Mouse (Mus musculus) heart, embryonic 14.5 days (tissue): ENCODE measurements around the gene C77080. TPM values are rescaled to one million over a fixed set of nuclear protein-coding genes. Genes with fewer than 3 reads are reported as not detected.

ENCODE experiments used
- ATAC-seq: fragments of 200-750 bp; cut with Nextera tagmentation; 2 replicates; pipeline ENCODE4 v1.8.0; 2017; ENCODE audit warnings: low read depth, moderate TSS enrichment; ENCODE audit not compliant: insufficient number of reproducible peaks, insufficient read depth, low FRiP score
- H3K27ac ChIP-seq, 2 experiments: fragments of 200-500 bp in 1 of 2; fragments of 300-500 bp in 1 of 2; sonication (generic) in 1 of 2; replicated peaks in 1 of 2; 2 replicates each; pipeline ENCODE4 v1.5.1; 2012 to 2014; ENCODE audit warnings: low read depth in 2 of 2, low read length in 2 of 2, control low read depth in 1 of 2, mild to moderate bottlenecking in 1 of 2, mixed read lengths in 1 of 2; ENCODE audit not compliant: control insufficient read depth in 1 of 2, insufficient read depth in 1 of 2
- H3K27me3 ChIP-seq: fragments of 300-500 bp; sonication (generic); 2 replicates; pipeline ENCODE4 v1.6.1; 2014; ENCODE audit warnings: mild to moderate bottlenecking, low read length, control low read depth; ENCODE audit not compliant: control insufficient read depth, insufficient read depth
- H3K36me3 ChIP-seq: fragments of 300-500 bp; sonication (generic); 2 replicates; pipeline ENCODE4 v1.6.1; 2014; ENCODE audit warnings: mild to moderate bottlenecking, control low read depth, low read length, mixed read lengths; ENCODE audit not compliant: control insufficient read depth, insufficient read depth
- H3K4me1 ChIP-seq, 2 experiments: fragments of 200-500 bp in 1 of 2; fragments of 300-500 bp in 1 of 2; sonication (generic) in 1 of 2; 2 replicates each; pipeline ENCODE4 v1.6.1; 2012 to 2014; ENCODE audit warnings: low read length in 2 of 2, control low read depth in 1 of 2, mixed read lengths in 1 of 2; ENCODE audit not compliant: control insufficient read depth in 2 of 2, insufficient read depth in 2 of 2
- H3K4me2 ChIP-seq: fragments of 300-500 bp; sonication (generic); 2 replicates; pipeline ENCODE4 v1.6.1; 2014; ENCODE audit warnings: mild to moderate bottlenecking, low read length
- H3K4me3 ChIP-seq, 2 experiments: fragments of 200-500 bp in 1 of 2; fragments of 300-500 bp in 1 of 2; sonication (generic) in 1 of 2; 2 replicates each; pipeline ENCODE4 v1.5.1; 2012 to 2014; ENCODE audit warnings: low read length in 2 of 2, mild to moderate bottlenecking in 2 of 2, control low read depth in 1 of 2, low read depth in 1 of 2, moderate library complexity in 1 of 2; ENCODE audit not compliant: control insufficient read depth in 1 of 2, insufficient read depth in 1 of 2
- H3K9ac ChIP-seq: fragments of 300-500 bp; sonication (generic); 2 replicates; pipeline ENCODE4 v1.6.1; 2014; ENCODE audit warnings: mild to moderate bottlenecking, low read length
- H3K9me3 ChIP-seq: fragments of 300-500 bp; sonication (generic); 2 replicates; pipeline ENCODE4 v1.6.1; 2016; ENCODE audit warnings: low read length, control low read depth; ENCODE audit not compliant: control insufficient read depth
- WGBS: fragments of 180-500 bp; shearing (Covaris S2); extraction: QIAGEN DNeasy Blood & Tissue Kit; methylation state at CpG from one replicate; pipeline ENCODE4 v1.1.7; 2014; 5-methylcytosine and 5-hydroxymethylcytosine counted together
- polyA plus RNA-seq: library from polyadenylated mRNA; unstranded; fragments of >200 nt; fragmentation: Nextera tagmentation; extraction: Ambion mirVana; gene quantifications from 2 replicates; pipeline ENCODE4 v1.2.1, GENCODE M21; 2014

Gene C77080
- polyA plus RNA-seq, 1 experiment from 2014 or later: 1.4 TPM

DNA sequence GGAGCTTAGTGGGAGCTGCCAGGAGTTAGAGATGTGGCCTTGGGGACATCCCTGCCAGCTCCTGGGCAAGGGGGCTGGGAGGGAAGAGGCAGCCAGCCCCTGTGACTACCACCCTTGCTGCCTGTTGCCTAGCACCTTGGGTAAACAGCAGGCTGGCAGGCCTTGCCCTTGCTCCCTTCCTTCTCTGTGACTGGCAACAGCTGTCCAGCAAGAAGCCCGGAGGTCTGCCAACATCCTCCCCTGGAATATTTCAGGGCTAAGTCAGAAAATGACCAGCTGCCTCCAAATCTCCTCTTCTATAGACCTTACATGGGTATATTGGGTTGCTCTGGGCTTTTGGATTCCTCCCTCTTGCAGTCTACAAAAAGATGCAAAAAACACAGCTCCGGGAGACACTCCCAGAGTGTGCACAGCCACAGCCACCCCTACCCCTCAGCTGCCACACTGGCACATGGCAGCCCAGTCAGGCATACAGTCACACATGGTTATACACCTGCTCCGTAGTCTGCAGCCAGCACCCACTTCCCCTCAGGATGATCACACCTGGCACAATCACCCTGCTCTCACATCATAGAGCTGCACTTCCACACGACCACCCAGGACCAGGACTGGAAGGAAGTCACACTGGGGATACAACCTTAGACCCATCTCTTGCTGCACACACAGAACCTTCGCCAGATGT lies 24.9 kb upstream of the C77080 start:
- Histone ChIP-seq H3K9ac (no peak overlapping the region; the same call in 1 of the 2 replicates), H3K4me3 (peak overlapping the region; percentile 54 to 56; a peak in 2 of 4 replicates), H3K27me3 (peaks cover 13% of the 10 kb centered on the region), H3K4me2 (peak overlapping the region; percentile 99), H3K9me3 (no peaks in the 10 kb centered on the region), H3K4me1 (peaks cover 6 to 12% of the 10 kb centered on the region in 2 experiments; a peak in 3 of 4 replicates), H3K36me3 (no peaks in the 10 kb centered on the region), H3K27ac (no peak overlapping the region)
- WGBS: 55% methylated on average over 5 of the region's 5 CpGs
- no peak for ATAC-seq

DNA sequence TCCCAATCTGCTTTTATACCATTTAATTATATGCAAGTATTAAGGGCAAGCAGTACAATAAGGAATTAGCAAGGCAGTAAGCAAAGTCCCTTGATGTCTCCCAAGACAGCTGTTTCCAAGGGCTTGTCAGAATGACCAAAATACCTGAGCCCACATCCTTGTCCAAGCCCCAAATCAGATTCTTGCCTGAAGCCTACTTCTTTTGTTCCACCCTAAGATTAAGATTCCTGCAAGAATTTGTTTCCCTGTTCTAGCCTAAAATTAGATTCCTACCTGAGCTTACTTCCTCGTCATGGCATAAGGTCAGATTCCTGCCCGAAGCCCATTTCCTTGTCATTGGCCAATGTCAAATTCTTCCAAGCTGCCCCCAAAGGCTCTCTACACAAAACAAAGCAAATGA lies 23.5 kb upstream of the C77080 start:
- Histone ChIP-seq H3K9me3 (no peaks in the 10 kb centered on the region), H3K4me3 (no peak overlapping the region), H3K27me3 (peaks cover 13% of the 10 kb centered on the region), H3K9ac (no peak overlapping the region), H3K4me1 (peaks cover 6 to 12% of the 10 kb centered on the region in 2 experiments; a peak in 3 of 4 replicates), H3K27ac (no peak overlapping the region), H3K4me2 (no peak overlapping the region), H3K36me3 (no peaks in the 10 kb centered on the region)
- 72% methylated on average over 2 of the region's 2 CpGs for WGBS
- no peak for ATAC-seq

- Histone ChIP-seq H3K4me3 (no peak overlapping the region), H3K36me3 (no peaks in the 10 kb centered on the region), H3K4me1 (peaks cover 6 to 12% of the 10 kb centered on the region in 2 experiments; a peak in 3 of 4 replicates), H3K9me3 (no peaks in the 10 kb centered on the region), H3K4me2 (no peak overlapping the region), H3K27me3 (peaks cover 13% of the 10 kb centered on the region), H3K9ac (no peak overlapping the region), H3K27ac (no peak overlapping the region)
- no peak for ATAC-seq
- 86% methylated on average over 5 of the region's 5 CpGs for WGBS
These were observed 22.0 kb upstream of the C77080 start for GRCm38 (mm10) chr4:129283226-129283625.

DNA sequence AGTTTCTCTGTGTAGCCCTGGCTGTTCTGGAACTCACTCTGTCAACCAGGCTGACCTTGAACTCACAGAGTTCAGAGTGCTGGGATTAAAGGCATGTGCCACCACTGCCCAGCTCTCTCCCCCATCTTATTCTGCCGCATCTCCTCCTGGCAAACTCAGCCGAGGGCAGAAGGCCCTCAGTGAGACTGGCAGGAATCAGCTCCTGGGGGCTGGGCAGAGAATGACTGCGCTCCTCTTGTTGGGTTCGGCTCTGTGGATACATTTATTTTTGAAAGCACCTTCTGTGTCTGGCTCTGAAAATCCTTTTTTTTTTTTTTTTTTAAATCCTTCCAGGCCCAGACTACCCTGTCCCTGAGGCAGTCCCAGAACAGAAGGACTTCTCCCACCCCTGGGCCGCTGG lies 21.6 kb upstream of the C77080 start:
- Histone ChIP-seq H3K4me2 (no peak overlapping the region), H3K27me3 (peaks cover 13% of the 10 kb centered on the region), H3K27ac (no peak overlapping the region), H3K36me3 (no peaks in the 10 kb centered on the region), H3K4me1 (peaks cover 6 to 11% of the 10 kb centered on the region in 2 experiments; a peak in 3 of 4 replicates), H3K4me3 (no peak overlapping the region), H3K9ac (no peak overlapping the region), H3K9me3 (no peaks in the 10 kb centered on the region)
- ATAC-seq: no peak
- 81% methylated on average over 5 of the region's 5 CpGs for WGBS

DNA sequence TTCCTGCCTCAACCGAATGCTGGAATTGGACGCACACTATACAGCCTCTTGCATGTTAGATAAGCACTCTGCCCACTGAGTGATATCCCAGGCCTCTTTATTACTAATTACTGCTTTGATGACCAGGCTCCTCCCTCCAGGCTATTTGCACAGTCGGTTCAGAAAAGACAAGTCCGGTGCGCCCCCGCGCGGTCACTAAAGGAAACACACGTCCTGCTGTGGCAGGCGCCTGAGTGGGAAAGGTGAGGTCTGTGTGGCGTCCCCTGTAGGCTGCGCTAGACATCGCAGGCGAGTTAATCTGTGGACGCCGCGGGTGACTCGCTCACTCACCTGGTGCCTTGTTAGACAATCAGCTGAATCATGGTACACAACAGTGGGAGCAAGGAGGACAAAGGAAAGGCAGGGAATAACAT lies 15.3 kb upstream of the C77080 start:
- H3K4me1 ChIP-seq: peaks cover 5 to 10% of the 10 kb centered on the region in 2 experiments
- H3K9me3 ChIP-seq: no peaks in the 10 kb centered on the region
- no peak overlapping the region for H3K27ac ChIP-seq
- H3K27me3 ChIP-seq: 0 out of 2 replicates have a peak, but pooled peaks cover 4% of the 10 kb centered on the region
- 2% methylated on average over 18 of the region's 18 CpGs for WGBS
- no peaks in the 10 kb centered on the region for H3K36me3 ChIP-seq
- H3K4me3 ChIP-seq: no peak overlapping the region
- no peak overlapping the region for H3K9ac ChIP-seq
- H3K4me2 ChIP-seq: no peak overlapping the region
- no peak; the same call in 1 of the 2 replicates for ATAC-seq

GRCm38 (mm10) chr4:129272756-129273046 lies 11.5 kb upstream of the C77080 start:
- ATAC-seq: no peak
- Histone ChIP-seq H3K27ac (no peak overlapping the region), H3K4me1 (peaks cover 5 to 10% of the 10 kb centered on the region in 2 experiments), H3K9me3 (no peaks in the 10 kb centered on the region), H3K27me3 (0 out of 2 replicates have a peak, but pooled peaks cover 4% of the 10 kb centered on the region), H3K36me3 (no peaks in the 10 kb centered on the region), H3K4me2 (peak overlapping the region; percentile 48), H3K9ac (peak overlapping the region; percentile 11; the same call in 1 of the 2 replicates), H3K4me3 (no peak overlapping the region)
- 24% methylated on average over 5 of the region's 5 CpGs for WGBS

DNA sequence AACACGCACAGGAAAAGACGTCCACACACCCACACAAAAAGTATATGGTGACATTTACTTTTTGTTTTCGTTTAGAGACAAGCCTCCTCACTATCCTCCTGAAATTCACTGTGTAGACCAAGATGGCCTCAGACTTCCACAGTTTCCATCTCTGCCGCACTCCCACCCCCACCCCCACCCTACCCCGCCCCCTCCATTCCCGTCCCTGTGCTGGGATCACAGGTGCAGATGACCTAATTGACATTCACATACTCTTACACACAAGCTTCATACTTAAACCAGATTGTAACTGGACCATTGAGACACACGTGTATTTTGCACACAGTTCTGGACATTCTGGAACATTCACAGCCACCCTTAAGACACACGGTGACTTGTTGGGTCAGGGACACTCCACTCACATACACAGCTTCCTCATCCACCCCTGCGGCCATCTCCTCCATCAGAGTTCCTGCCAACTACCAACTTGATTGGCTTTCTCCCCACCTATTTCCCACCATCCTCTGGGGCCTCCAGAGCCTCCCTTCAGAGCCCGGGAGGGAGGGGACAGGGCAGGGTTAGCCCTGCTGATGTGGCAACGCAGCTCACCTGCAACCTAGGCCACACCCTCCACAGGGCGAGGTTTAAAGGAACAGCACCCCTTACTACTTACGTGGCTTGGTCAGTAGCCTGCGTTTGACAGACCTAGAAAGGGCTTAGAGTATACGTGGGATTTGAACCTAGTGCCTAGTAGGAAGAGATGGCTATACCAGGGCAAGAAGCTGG lies 11.0 kb upstream of the C77080 start:
- no peak for ATAC-seq
- Histone ChIP-seq H3K36me3 (no peaks in the 10 kb centered on the region), H3K4me2 (peak overlapping the region; percentile 48), H3K4me3 (no peak overlapping the region), H3K27me3 (0 out of 2 replicates have a peak, but pooled peaks cover 4% of the 10 kb centered on the region), H3K9ac (peak overlapping the region; percentile 11; the same call in 1 of the 2 replicates), H3K9me3 (no peaks in the 10 kb centered on the region), H3K4me1 (peaks cover 5 to 10% of the 10 kb centered on the region in 2 experiments), H3K27ac (no peak overlapping the region)
- 12% methylated on average over 15 of the region's 15 CpGs for WGBS
